Mouse (Mus musculus): Measurements from ENCODE around the gene Golt1b.

GRCm38 (mm10) chr6:142379961-142380360 lies 7.1 kb upstream of the Golt1b start:
- no peak for TF ChIP-seq POLR2A (IDR thresholded peaks at IDR 0.05; ENCODE audit: borderline replicate concordance, control insufficient read depth, low read depth, low read length)
- no peak for TF ChIP-seq CTCF (IDR thresholded peaks at IDR 0.05; ENCODE audit: control insufficient read depth, insufficient read depth, low read length)
